Mouse (Mus musculus): ENCODE results near the gene Pla2g5.

DNA sequence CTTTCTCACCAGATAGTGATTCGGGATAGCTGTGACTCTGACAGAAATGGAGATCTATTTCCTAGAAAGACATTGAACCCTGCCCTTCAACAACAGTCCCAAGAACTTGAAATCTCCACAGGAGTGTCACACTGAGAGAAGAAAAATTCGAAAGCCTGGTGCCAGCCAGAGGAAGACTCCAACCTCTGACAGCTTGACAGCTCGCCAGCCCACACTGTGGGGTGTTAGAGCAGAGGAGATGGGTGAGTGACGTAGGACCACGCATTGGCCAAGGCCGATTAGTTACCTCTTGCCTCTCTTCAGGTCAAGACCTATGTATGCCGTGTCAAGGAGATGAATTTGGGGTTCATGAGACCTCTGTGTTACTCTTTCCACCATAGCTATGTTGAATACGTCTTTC, 22.6 kb downstream of the Pla2g5 start:
- TF ChIP-seq POLR2A (IDR thresholded peaks at IDR 0.05; ENCODE audit: insufficient read depth, low read depth, low read length) = no peak
- TF ChIP-seq CTCF (IDR thresholded peaks at IDR 0.05) = no peak
- no peak for TF ChIP-seq EP300 (IDR thresholded peaks at IDR 0.05; ENCODE audit: insufficient read depth, low read depth, low read length)
